Mouse (Mus musculus): ENCODE results near the gene Spata17.

DNA sequence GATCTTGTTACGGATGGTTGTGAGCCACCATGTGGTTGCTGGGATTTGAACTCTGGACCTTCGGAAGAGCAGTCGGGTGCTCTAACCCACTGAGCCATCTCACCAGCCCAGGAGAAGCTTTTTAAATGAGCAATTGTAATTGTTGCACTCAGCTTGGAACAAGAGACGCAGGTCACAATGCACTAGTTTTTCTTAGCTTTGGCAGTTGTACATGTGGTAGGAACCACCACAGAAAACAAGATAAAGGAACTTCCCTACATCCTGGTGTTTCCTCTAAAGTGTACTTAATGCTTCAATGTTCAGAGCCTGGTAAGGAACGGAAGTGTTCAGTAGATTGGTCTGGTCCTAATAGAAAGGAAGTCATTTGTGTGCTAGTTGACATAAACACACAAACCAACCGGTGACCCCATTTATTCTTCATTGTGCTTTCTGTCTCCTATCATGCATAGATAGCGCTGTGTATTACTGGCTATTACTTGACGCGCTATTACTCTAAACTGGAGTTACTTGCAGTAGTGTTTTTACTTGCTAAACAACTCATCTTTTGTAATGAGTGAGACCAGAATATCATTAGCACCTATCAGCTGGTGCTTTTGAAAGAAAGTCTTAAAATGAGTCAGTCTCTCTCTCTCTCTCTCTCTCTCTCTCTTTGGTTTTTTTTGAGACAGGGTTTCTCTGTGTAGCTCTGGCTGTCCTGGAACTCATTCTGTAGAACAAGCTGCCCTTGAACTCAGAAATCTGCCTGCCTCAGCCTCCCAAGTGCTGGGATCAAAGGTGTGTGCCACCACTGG lies 1.6 kb upstream of the Spata17 start:
- TF ChIP-seq POLR2A (IDR thresholded peaks at IDR 0.05; ENCODE audit: control insufficient read depth, low read depth, low read length) (no peak), CTCF (IDR thresholded peaks at IDR 0.05; ENCODE audit: control insufficient read depth, insufficient read depth, insufficient replicate concordance, low read depth, low read length) (no peak)

All from testis, adult 2 months (tissue).